Mouse (Mus musculus) stomach, postnatal 0 days (tissue): Measurements from ENCODE around the gene Lclat1. TPM values are rescaled to one million over a fixed set of nuclear protein-coding genes. Genes with fewer than 3 reads are reported as not detected.

ENCODE experiments used
- ATAC-seq: fragments of 200-750 bp; cut with Nextera tagmentation; 2 replicates; pipeline ENCODE4 v1.8.0; 2017; ENCODE audit not compliant: low FRiP score, low TSS enrichment
- DNase-seq: peaks from one replicate; pipeline ENCODE4 v3.0.0-alpha.2; 2016; ENCODE audit warnings: low spot score
- H3K27ac ChIP-seq: fragments of 300-500 bp; sonication (generic); replicated peaks from 2 replicates; pipeline ENCODE4 v1.5.1; 2014; ENCODE audit warnings: mild to moderate bottlenecking, control low read depth
- H3K27me3 ChIP-seq: fragments of 300-500 bp; sonication (generic); 2 replicates; pipeline ENCODE4 v1.6.1; 2014; ENCODE audit warnings: low read length; ENCODE audit not compliant: control insufficient read depth, insufficient read depth
- H3K36me3 ChIP-seq: fragments of 300-500 bp; sonication (generic); 2 replicates; pipeline ENCODE4 v1.6.1; 2014; ENCODE audit warnings: low read length, mixed read lengths; ENCODE audit not compliant: control insufficient read depth, insufficient read depth
- H3K4me1 ChIP-seq: fragments of 300-500 bp; sonication (generic); replicated peaks from 2 replicates; pipeline ENCODE4 v1.6.1; 2014; ENCODE audit warnings: antibody characterized with exemption; ENCODE audit not compliant: control insufficient read depth, insufficient read depth
- H3K4me2 ChIP-seq: fragments of 300-500 bp; sonication (generic); replicated peaks from 2 replicates; pipeline ENCODE4 v1.6.1; 2014; ENCODE audit warnings: low read depth, mild to moderate bottlenecking, control low read depth, moderate library complexity
- H3K4me3 ChIP-seq: fragments of 300-500 bp; sonication (generic); 2 replicates; pipeline ENCODE4 v1.5.1; 2014; ENCODE audit warnings: low read depth, low read length, control low read depth
- H3K9ac ChIP-seq: fragments of 300-500 bp; sonication (generic); 2 replicates; pipeline ENCODE4 v1.6.1; 2014; ENCODE audit warnings: mild to moderate bottlenecking, low read length, control low read depth, mixed read lengths
- H3K9me3 ChIP-seq: fragments of 300-500 bp; sonication (generic); 2 replicates; pipeline ENCODE4 v1.6.1; 2016; ENCODE audit warnings: low read length; ENCODE audit not compliant: control insufficient read depth
- CTCF ChIP-seq: IDR thresholded peaks from 2 replicates; pipeline ENCODE4 v1.5.1; 2016; ENCODE audit warnings: antibody characterized with exemption, low read depth, mild to moderate bottlenecking, moderate library complexity
- EP300 ChIP-seq: optimal IDR thresholded peaks from 2 replicates; pipeline ENCODE3; 2016; ENCODE audit warnings: antibody characterized with exemption
- WGBS: fragments of 180-500 bp; shearing (Covaris S2); extraction: QIAGEN DNeasy Blood & Tissue Kit; methylation state at CpG from one replicate; pipeline ENCODE4 v1.1.7; 2014; 5-methylcytosine and 5-hydroxymethylcytosine counted together
- polyA plus RNA-seq: library from polyadenylated mRNA; unstranded; fragments of >200 nt; fragmentation: Nextera tagmentation; extraction: Ambion mirVana; gene quantifications from 2 replicates; pipeline ENCODE4 v1.2.1, GENCODE M21; 2015

Lclat1 gene
- polyA plus RNA-seq, 1 experiment from 2014 or later, result 4.3 TPM

GRCm38 (mm10) chr17:73217274-73217673 lies 109.5 kb downstream of the Lclat1 start:
- Histone ChIP-seq H3K4me3 (no peak overlapping the region), H3K9me3 (no peaks in the 10 kb centered on the region), H3K4me2 (no peak overlapping the region), H3K27ac (no peak overlapping the region), H3K27me3 (no peaks in the 10 kb centered on the region), H3K9ac (no peak overlapping the region), H3K36me3 (no peaks in the 10 kb centered on the region; the same call in 1 of the 2 replicates), H3K4me1 (no peaks in the 10 kb centered on the region)
- ATAC-seq, result no peak
- 68% methylated on average over 3 of the region's 3 CpGs for WGBS
- TF ChIP-seq CTCF, result no peak
- TF ChIP-seq EP300, result no peak
- DNase-seq, result no peak

GRCm38 (mm10) chr17:73220746-73221145 lies 113.0 kb downstream of the Lclat1 start:
- whole genome bisulfite sequencing, result 69% methylated on average over 7 of the region's 7 CpGs
- no peak for DNase-seq
- Histone ChIP-seq H3K9ac (no peak overlapping the region), H3K27ac (no peak overlapping the region), H3K9me3 (no peaks in the 10 kb centered on the region), H3K4me1 (0 out of 2 replicates have a peak, but pooled peaks cover 2% of the 10 kb centered on the region), H3K27me3 (no peaks in the 10 kb centered on the region), H3K4me2 (no peak overlapping the region), H3K4me3 (no peak overlapping the region), H3K36me3 (no peaks in the 10 kb centered on the region; the same call in 1 of the 2 replicates)
- no peak for ATAC-seq
- TF ChIP-seq EP300 (no peak), CTCF (no peak)

- WGBS, result 60% methylated on average over 7 of the region's 7 CpGs
Measured at GRCm38 (mm10) chr17:73222077-73222476, 114.3 kb downstream of the Lclat1 start.

GRCm38 (mm10) chr17:73225442-73225841 lies 117.7 kb downstream of the Lclat1 start:
- Histone ChIP-seq H3K9ac (no peak overlapping the region), H3K9me3 (no peaks in the 10 kb centered on the region), H3K4me3 (no peak overlapping the region), H3K4me2 (no peak overlapping the region), H3K27me3 (no peaks in the 10 kb centered on the region), H3K27ac (no peak overlapping the region), H3K4me1 (0 out of 2 replicates have a peak, but pooled peaks cover 2% of the 10 kb centered on the region), H3K36me3 (no peaks in the 10 kb centered on the region)
- DNase-seq, result no peak
- ATAC-seq, result no peak
- no peak for TF ChIP-seq CTCF

More at GRCm38 (mm10) chr17:73222077-73222476, 114.3 kb downstream of the Lclat1 start:
- Histone ChIP-seq H3K9ac (no peak overlapping the region), H3K27me3 (no peaks in the 10 kb centered on the region), H3K27ac (no peak overlapping the region), H3K4me3 (no peak overlapping the region), H3K36me3 (no peaks in the 10 kb centered on the region; the same call in 1 of the 2 replicates), H3K9me3 (no peaks in the 10 kb centered on the region), H3K4me2 (no peak overlapping the region), H3K4me1 (0 out of 2 replicates have a peak, but pooled peaks cover 2% of the 10 kb centered on the region)
- ATAC-seq (no peak), DNase-seq (no peak)
- no peak for TF ChIP-seq CTCF
- TF ChIP-seq EP300, result no peak

GRCm38 (mm10) chr17:73225996-73226395 lies 118.2 kb downstream of the Lclat1 start:
- H3K36me3 ChIP-seq, result no peaks in the 10 kb centered on the region
- ATAC-seq, result no peak
- DNase-seq, result no peak
- H3K4me2 ChIP-seq, result no peak overlapping the region
- no peaks in the 10 kb centered on the region for H3K27me3 ChIP-seq
- 0 out of 2 replicates have a peak, but pooled peaks cover 2% of the 10 kb centered on the region for H3K4me1 ChIP-seq
- no peak overlapping the region for H3K9ac ChIP-seq
- 61% methylated on average over 5 of the region's 5 CpGs for WGBS
- no peak overlapping the region for H3K4me3 ChIP-seq
- H3K9me3 ChIP-seq, result no peaks in the 10 kb centered on the region
- TF ChIP-seq EP300 (no peak), CTCF (no peak)
- H3K27ac ChIP-seq, result no peak overlapping the region

GRCm38 (mm10) chr17:73226595-73226994 lies 118.8 kb downstream of the Lclat1 start:
- no peak for TF ChIP-seq EP300
- no peak for TF ChIP-seq CTCF
- Histone ChIP-seq H3K4me3 (no peak overlapping the region), H3K27me3 (no peaks in the 10 kb centered on the region), H3K9ac (no peak overlapping the region), H3K4me1 (0 out of 2 replicates have a peak, but pooled peaks cover 2% of the 10 kb centered on the region), H3K4me2 (no peak overlapping the region), H3K27ac (no peak overlapping the region), H3K36me3 (no peaks in the 10 kb centered on the region), H3K9me3 (no peaks in the 10 kb centered on the region)
- ATAC-seq (no peak), DNase-seq (no peak)
- 92% methylated on average over 2 of the region's 2 CpGs for WGBS
